Mouse (Mus musculus): Measurements from ENCODE around the gene Tmem117.

The Tmem117 gene

DNA sequence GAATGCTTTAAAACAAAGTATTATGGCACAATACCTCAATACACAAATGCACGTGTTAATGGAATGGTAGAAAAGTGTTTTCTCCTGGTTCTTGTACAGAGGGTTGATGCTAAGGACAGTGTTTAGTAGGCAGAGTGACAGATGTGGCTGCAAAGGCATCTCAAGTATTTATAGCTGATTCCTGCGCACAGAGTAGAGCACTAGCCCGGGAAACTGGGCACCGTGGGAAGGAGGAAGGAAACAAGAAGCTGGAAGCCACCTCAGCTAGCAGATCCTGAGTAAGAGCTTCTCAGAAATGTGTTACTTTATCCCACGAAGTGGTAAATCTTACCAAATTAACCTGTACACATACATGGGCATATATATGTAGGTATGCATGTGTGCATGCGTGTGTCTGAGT is 395.4 kb downstream of the Tmem117 start:
- no peak for DNase-seq (ENCODE audit: low spot score in 2 of 2)

DNA sequence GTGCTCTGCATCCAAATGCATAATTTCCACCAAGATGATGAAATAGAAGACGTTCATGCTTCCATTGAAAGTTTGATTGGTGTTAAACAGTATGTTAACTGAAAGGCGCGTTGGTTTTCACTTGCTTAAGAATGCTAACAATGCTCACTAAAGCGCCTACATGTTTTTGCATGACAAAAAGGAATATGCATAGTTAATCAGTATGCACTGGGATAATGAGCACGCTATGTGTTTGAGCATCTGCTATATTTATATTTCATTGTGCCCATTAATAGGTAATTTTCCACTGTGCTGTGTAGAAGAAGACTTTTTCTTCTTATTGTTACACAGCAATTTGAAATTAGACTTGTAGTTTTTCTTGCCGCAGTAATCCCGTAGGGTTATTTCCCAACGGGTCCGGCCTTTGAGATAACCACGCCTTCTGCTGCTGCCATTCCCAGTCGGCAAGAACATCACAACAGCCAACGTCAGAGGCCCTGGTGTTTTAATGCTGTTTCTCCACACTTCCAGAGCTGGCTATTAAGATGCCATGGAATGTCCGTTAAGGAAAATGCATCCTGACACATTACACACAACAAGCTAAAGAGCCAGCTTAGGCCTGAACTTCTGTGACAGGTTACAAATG is 399.9 kb downstream of the Tmem117 start:
- no peak for DNase-seq (ENCODE audit: low spot score in 2 of 2)

DNA sequence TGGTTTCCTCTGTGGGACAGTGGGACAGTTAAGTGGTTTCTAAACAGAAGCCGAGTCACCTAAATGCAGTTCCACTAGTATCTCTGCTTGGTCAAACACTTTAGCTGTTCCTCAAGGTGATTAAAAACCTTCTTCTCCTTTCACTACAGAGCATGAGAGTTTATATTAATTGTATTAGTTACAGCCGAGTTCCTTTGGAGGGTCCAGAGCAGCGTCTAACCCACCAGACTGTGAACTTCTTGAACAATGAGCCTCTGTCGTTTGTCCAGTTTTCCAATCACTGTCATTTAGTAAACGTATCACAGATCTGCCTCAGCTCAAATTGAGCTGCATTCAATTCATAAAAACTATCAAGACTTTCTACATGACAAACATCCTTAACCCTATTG is 400.4 kb downstream of the Tmem117 start:
- DNase-seq (ENCODE audit: low spot score in 2 of 2) = no peak

DNA sequence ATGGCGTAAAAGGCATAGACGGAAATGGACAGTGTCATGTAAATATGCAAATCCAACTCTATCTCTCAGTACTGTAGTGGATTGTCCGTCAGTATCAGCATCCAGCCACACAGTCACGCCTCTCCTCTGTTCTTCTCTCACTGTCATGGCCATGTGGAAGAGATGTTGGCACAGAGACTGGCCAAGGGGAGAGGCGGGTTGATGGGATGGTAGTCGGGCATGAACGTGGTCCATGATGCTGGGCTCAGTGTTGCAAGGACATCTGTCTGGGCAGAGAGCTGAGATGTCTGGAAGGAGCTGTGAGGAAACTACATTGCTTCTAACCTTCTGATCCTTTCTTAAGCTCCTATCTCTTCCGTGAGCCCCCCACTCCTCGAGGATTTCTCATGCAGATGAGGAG is 413.4 kb downstream of the Tmem117 start:
- no peak for DNase-seq (ENCODE audit: low spot score in 2 of 2)

DNA sequence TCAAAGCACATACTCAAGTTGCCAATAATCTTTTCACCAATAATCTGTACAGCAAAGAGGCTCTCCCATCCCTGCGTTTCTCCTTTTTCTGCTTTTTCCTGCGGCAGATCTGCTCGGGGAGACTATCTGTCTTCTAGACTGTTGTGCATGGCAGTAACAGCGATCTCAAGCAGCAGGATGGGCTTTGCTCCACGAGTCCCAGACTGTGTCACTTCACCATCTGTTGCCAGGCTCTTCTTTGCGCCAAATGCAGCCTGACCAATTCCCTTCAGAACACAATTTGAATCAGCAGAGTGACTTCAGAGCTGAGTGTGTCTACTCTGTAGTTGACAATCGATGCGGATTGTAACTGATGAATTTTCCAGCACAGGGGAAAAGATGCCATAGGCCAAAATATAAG is 415.0 kb downstream of the Tmem117 start:
- DNase-seq (ENCODE audit: low spot score in 2 of 2) = no peak

DNA sequence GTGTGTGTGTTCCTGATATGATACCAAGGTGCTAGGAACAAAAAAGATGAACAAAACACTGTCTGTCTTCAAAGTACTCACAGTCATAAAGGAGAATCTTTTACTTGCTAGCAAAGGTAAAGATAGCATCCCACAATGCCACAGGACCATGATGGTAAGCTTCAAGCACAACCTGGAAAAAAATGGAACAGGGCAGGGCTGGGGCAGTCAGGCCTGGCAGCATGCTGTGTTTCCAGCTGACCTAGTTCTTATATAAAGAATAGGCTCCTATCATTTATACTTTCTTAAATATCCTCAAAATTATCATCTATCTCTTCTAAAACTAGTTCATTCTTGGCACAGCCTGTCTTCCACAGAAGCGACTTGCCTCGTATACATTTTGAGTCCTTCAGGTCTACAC is 418.5 kb downstream of the Tmem117 start:
- DNase-seq (ENCODE audit: low spot score in 2 of 2) = no peak

DNA sequence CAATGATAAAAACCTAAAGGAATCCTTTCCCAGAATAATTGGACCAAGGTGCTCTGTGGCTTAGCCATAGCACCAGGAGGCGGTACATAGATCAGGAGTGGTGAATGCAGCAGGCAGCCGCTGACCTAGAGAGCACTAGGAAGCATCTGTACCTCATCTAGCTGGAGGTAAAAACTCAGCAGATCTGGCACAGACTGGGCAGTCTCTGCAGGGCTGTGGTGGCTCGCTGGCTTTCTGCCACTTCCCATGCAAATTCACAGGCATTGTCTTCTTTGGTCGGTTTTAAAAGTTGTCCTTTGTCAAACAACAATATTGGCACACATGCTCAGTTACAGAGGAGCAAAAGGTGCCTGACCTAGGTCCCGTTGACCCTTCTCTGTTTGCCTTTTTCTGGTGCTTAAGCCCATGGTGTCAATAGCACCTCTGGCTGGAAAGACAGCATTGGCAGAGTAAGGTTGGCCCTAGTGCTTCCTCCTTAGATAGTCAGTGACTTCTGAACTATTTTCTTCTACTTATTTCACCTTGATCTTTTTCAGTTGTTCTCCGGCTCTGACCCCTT is 420.2 kb downstream of the Tmem117 start:
- no peak for DNase-seq (ENCODE audit: low spot score in 2 of 2)

DNA sequence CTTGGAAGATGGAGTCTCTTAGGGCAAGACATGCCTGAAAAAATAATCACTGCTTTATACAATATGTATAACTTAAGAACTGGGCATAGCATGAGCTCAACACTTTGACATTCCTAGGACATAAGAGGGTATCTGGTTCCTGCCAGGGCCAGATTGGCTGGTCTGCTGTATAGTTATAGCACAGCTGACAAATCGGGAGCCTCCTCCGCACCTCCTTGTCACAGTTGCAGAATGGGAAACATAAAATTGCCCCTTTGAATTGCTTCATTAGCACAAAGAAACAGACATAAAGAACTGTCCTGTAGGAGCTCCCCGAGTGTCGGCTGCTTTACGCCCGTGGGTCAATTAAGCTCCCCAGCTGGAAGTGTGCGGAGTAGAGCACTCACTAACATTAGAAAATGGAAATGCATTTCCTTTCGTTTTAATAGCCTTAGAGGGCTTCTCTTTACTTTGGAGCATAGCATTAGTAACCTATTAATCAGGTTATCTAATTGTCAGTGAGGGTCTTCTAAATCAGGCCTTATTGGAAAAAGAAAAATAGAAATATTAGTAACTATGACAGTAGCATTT is 426.1 kb downstream of the Tmem117 start:
- DNase-seq (ENCODE audit: low spot score in 2 of 2) = no peak

DNA sequence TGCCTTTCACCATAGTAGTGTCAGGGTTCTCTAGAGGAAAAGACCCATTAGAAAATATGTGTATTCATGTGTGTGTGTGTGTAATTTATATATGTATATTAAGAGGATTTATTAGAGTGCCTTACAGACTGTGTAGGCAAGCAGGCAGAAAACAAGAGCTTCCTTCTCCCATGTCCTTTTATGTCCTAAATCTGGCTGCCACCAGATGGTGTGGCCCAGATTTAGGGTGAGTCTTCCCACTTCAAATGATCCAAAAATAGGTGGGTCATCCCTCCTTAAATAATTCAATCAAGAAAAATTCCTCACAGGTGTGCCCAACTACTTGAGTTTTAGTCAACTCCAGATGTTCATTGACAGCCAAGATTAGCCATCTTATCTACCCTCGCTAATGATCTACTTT is 439.0 kb downstream of the Tmem117 start:
- DNase-seq (ENCODE audit: low spot score in 2 of 2) = no peak

DNA sequence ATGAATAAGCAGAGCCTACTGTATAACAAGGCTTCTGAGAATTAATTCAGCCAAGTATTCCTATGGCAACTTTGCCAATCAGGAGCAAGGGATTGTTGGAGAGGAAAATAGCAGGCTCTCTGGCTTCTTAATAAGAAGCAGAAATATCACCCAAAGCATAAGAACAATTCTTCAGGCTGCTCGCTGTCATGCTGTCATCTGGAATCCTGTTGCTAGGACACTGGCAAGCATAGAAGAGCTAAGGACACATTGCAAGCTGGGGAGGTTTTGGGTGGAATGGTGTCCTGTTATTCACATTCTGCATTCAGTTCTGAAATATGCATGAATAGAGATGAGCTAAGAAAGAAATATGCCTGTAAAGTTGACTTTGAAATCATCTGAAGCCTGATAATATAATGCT is 439.8 kb downstream of the Tmem117 start:
- no peak for DNase-seq (ENCODE audit: low spot score in 2 of 2)

DNA sequence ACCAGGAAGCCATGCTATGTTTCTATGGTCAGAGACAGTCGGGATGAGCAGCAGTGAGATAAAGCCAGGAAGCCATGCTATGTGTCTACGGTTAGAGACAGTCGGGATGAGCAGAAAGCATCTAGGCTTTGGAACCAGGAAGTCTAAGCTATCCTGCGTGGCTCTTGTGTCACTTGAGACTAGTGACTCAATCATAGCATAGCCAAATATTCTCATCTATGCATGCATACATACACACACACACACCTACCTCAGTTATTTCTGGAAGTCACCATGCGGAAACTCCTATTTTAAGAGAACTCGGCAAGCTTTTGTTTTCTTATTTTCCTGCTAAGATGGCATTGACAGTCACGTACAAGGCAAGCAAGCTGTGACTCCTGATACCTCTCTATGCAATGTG is 441.8 kb downstream of the Tmem117 start:
- DNase-seq (ENCODE audit: low spot score in 2 of 2) = no peak

DNA sequence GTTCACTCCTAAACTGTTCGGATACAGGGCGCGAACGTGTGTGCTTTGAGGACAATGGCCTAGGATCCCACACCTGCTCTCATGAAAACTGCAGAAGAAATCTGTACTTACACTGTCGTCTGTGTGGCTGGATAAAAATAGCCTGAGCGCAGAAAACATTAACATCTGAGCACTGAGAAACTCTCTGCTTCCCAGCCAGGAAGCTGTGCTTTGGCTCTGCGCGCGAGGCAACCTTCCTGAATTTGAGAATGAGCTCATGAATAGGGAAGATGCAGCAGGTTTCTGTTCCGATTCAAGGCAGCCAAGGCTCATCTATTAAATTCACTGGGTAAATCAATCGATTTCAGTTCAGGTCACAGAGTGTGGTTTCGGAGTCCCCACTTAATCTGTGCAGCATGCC is 446.3 kb downstream of the Tmem117 start:
- DNase-seq (ENCODE audit: low spot score in 2 of 2) = no peak

DNA sequence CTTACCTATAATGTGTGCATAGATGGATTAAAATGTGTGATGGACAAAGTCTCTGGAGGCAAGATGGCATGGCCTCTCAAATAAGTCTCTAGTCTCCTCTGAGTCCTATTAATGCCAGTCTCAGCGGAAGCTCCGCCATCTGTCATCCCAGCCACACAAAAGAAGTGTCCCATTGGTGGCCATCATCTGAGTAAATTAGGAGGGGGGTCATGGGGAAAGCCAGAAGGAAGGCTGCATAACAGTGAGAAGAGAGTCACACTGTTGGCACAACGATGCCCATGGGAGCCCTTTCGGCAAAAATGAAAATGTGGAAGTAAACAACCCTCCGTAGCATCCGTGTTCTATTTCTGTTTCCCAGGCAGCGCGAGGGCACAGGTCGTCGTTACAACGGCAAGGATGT is 452.6 kb downstream of the Tmem117 start:
- no peak for DNase-seq (ENCODE audit: low spot score in 2 of 2)

DNA sequence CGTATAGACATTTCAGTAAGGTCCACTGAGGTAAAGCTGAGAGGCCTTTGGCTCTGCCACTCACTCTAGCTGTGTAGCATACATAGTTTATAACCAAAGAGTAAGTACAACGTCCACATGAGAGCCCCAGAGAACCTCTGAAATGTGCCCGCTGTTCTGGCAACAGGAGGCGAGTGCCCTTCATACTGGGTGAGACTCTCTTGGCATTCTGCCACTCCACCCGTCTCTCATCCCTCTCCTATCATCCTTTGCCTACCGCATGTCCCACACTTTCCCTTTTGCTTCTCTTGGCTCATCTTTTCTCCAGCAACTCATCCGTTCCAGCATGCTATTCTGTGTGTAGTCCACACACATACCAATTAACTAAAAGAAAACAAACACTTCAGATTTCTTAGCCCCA is 456.9 kb downstream of the Tmem117 start:
- DNase-seq (ENCODE audit: low spot score in 2 of 2) = no peak

DNA sequence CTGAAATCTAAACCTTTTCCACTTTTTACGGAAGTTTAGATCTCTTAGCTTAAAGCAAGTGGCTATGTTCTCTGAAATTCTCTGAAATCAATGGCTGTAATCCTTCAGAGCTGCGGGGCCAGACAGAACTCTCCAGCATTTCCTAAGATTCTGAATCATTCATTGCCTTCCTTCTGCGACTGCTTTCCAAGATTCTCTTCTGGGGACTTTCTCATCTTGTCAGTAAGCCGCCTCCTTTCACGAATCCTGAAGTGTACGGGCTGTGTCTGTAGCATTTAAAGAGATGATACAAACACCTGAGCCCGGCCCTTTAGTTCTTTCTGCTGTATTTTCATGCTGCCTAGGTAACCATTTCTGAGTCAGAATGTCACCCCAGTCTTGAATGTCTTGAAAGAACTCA is 471.1 kb downstream of the Tmem117 start:
- DNase-seq (ENCODE audit: low spot score in 2 of 2) = no peak

DNA sequence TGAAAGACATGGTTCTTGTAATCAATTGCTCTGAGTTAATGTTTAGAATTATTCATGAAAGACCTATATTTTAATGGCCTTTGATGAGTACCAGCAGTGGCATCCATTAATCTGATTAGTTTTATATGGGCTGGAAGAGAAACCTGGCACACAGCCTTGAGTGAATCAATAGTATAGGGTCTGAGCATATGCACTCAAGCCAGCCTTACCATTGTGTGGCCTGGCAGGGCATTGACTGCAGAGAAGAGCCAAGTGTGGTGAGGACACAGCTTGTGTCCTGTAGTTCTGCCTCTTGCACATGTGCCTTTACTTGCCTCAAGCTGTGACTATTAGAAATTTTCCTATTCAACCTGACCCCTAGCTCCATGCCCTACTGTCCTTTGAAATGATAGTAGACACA is 472.5 kb downstream of the Tmem117 start:
- DNase-seq (ENCODE audit: low spot score in 2 of 2) = no peak

DNA sequence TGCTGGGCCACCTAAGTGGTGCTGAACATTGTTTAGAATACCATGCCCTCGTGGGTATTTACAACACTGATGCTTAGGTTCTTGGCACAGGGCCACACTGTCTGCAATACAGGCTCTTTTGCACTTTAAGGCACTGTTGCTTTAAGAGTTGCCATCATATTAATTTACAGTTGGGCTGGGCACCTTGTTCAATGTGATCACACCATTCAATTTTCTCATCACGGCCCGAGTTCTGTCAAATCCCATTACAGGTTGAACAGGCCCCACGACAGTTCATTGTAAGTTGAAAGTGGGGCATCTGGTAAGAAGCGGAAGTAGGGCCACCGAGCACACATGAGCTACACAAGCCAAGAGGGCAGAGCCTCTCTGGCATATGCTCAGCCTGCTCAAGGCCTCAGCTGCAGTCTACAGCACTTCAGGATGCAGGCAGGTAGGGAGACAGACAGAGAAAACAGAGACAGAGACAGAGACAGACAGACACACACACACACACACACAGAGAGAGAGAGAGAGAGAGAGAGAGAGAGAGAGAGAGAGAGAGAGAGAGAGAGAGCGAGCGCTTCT is 478.3 kb downstream of the Tmem117 start:
- no peak for DNase-seq (ENCODE audit: low spot score in 2 of 2)

DNA sequence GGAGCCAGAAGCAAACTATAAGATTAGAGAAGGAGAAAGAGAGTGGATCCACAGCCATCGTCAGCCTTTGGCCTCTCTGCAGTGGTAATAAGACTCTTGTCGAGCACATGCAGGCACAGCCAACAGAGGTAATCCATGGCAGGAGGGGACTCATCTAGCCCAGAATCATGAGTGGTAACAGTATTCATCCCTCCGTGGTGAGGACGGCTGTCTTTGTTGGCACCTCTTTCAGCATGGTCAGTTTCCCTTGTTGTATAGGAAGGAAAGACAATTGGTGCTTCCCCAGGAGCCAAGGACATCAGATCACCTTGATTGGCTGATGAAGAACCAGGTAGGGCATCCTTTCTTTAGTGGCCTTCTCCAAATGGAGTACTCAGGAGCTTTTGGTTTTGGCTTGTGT is 479.6 kb downstream of the Tmem117 start:
- DNase-seq (ENCODE audit: low spot score in 2 of 2) = no peak

DNA sequence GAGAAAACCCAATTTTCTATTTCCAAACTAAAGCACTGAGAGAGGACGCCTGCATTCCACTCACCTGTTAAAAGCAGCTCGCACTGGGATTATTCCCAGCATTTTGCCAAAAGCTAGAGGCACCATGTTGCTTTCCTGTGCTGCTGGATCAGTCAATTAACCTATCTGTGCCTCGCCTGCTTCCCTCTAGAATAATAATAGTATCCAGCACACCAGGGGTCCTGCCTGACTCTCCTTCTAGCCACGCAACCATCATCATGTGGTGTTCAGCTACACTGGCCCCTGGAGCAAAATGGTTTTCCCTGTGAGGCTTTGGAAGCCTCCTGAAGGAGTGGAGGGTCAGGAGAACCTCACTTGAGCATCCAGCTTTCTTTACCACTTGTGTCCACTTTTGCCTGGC is 502.4 kb downstream of the Tmem117 start:
- no peak for DNase-seq (ENCODE audit: low spot score in 2 of 2)

DNA sequence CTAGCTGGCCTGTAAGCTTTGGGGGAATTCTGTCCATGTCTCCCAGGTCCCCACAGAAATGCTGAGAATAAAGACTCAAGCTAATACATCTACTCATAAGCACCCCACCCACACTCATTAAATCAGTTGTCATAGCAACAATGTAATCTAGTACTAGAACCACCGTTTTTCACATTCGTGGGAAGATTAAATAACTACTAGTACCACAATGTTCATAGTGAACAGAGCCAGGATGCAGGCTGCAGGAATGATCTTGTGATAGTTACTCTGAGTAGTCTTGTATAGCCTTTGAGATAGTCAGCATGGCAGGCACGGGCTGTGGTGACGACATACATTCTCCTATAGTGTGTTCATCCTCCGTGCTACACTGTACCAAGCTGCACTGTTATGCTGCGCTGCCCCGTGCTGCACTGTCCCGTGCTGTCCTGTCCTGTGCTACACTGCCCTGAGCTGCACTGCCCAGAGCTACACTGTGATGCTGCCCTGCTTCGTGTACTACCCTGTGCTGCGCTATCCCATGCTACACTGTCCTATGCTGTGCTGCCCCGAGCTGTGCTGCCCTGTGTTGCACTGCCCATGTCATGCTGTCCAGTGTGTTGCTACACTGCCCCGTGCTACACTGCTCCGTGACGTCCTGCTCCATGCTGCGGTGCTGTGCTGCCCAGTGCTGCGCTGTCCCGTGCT is 507.0 kb downstream of the Tmem117 start:
- no peak for DNase-seq (ENCODE audit: low spot score in 2 of 2)

DNA sequence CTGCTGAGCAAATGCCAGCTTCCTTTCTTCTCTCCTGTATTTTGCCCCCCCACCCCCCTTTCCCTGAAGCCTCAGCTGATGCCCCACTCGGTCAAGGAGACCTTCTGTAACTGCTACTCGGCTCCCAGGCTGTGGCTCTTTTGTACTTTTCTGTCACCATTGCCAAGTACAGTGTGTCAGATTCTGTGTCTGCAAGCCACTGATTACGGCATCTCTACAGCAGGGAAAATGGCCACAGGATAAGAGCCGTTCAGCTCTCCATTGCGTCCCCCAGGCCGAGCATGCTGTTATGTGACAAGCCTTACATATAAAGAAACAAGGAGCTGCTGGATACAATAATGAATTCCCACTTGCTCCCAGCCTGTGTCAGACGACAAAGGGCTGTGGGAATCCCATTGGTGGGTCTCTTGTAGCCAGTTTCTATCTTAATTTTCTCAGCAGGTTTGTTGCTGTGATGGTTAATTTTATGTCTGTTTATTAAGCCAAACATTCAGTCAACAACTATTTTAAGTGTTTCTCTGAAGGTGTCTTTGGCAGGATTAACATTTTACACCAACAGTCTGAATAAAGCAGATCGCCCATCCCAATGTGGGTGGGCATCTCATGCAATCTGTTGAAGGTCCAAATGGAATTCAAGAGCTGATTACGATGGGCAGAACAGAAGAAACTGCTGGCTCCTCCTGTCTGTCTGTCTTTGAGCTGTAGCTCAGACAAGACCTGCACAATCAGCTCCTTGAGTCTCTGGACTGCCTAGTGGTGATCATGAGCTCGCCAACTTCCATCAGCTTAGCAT is 508.2 kb downstream of the Tmem117 start:
- DNase-seq (ENCODE audit: low spot score in 2 of 2) = no peak

DNA sequence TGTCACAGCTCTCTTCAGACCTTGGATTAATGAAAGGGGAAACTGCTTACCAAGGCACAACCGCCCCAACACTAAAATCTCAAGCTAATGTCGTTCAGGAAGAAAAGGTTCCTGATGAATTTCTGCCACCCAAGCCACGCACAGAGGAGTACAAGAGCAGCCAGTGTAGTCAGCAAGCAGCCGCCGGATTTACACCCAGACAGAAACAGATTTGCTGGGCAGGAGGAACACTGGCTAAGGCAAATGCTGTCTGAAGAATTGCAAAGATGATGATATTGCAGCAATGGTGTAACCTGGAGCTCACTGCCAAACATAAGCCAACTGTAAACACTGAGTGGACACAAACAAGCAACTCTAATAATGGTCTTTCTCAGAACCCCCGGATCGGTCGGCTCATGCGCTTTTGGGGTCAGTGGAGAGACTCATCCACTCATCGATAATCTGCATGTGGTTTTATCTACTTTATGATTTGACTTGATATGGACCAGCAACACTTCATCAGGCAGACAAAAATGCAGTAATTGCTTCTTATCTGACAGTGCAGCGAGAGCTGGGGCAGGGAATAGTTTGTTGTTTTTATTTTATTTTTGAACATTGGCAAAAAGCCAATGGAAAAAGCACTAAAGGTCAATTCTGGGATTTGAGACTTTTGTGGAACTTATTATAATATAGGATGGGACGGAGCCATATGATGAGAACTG is 509.8 kb downstream of the Tmem117 start:
- DNase-seq (ENCODE audit: low spot score in 2 of 2) = no peak
